In genomic region chr9:47838170-47838569, GRCm38 (mm10) we compare ENCODE assay signal across 13 mouse cellular contexts.
"Had no signal": no experiment of that assay in that cellular context is flagged by ENCODE, and none has a peak within 500 bp of the region (broad histone marks: within the 10 kb centered on the region; RNA-seq: fewer than 3 reads in every experiment).

No protein-coding gene starts in this region.

- H3K4me2 ChIP-seq: liver, embryonic 13.5 days; lung, embryonic 15.5 days; neural tube, embryonic 12.5 days; stomach, embryonic 15.5 days had no signal

- H3K4me3 ChIP-seq: limb, embryonic 12.5 days; liver, embryonic 13.5 days; lung, embryonic 15.5 days; megakaryocyte, embryonic 14.5 days; neural tube, embryonic 12.5 days; stomach, embryonic 15.5 days had no signal

- H3K36me3 ChIP-seq: limb, embryonic 12.5 days; liver, embryonic 13.5 days; lung, embryonic 15.5 days; neural tube, embryonic 12.5 days; stomach, embryonic 15.5 days had no signal

- H3K4me1 ChIP-seq: liver, embryonic 13.5 days; lung, embryonic 15.5 days; megakaryocyte, embryonic 14.5 days; stomach, embryonic 15.5 days had no signal

- H3K9ac ChIP-seq: limb, embryonic 12.5 days; liver, embryonic 13.5 days; liver, postnatal 0 days; lung, embryonic 15.5 days; neural tube, embryonic 12.5 days; stomach, embryonic 15.5 days had no signal

- H3K27me3 ChIP-seq: liver, embryonic 13.5 days; lung, embryonic 15.5 days; neural tube, embryonic 12.5 days; stomach, embryonic 15.5 days had no signal

- H3K27ac ChIP-seq: limb, embryonic 12.5 days; liver, embryonic 13.5 days; lung, embryonic 15.5 days; macrophage; neural tube, embryonic 12.5 days; stomach, embryonic 15.5 days had no signal

- DNase-seq: kidney, adult 11 months; kidney, postnatal 14 days; liver; liver, embryonic 13.5 days; liver, postnatal 0 days; lung, postnatal 14 days; right cerebral cortex, postnatal 14 days had no signal

- H3K9me3 ChIP-seq: limb, embryonic 12.5 days; liver, embryonic 13.5 days; lung, embryonic 15.5 days; megakaryocyte, embryonic 14.5 days; neural tube, embryonic 12.5 days; stomach, embryonic 15.5 days had no signal

- ATAC-seq: liver, postnatal 0 days had no signal
